Mouse (Mus musculus) CH12.LX (cell line): Measurements from ENCODE around the gene Golga4. TPM values are rescaled to one million over a fixed set of nuclear protein-coding genes. Genes with fewer than 3 reads are reported as not detected.

Source experiments
- DNase-seq: peaks from one replicate; pipeline ENCODE4 v3.0.0-alpha.2; 2013; ENCODE audit errors: extremely low read depth
- H3K27ac ChIP-seq: 2 replicates; pipeline ENCODE4 v1.5.1; 2012; ENCODE audit warnings: low read depth, mild to moderate bottlenecking, control low read depth, moderate library complexity; ENCODE audit not compliant: insufficient read depth
- H3K27me3 ChIP-seq: replicated peaks from 2 replicates; pipeline ENCODE3; 2012; ENCODE audit warnings: inconsistent platforms
- H3K36me3 ChIP-seq, 2 experiments: replicated peaks in 1 of 2; 2 replicates each; pipeline versions ENCODE3 to v1.6.1; 2012; ENCODE audit warnings: inconsistent platforms in 1 of 2, low read length in 1 of 2, mild to moderate bottlenecking in 1 of 2, mixed read lengths in 1 of 2, moderate library complexity in 1 of 2; ENCODE audit not compliant: control insufficient read depth in 1 of 2, insufficient read depth in 1 of 2
- H3K4me1 ChIP-seq, 2 experiments: 2 replicates each; pipeline ENCODE4 v1.6.1; 2012; ENCODE audit warnings: inconsistent platforms in 1 of 2, moderate library complexity in 1 of 2; ENCODE audit not compliant: insufficient read depth in 2 of 2, control insufficient read depth in 1 of 2
- H3K4me2 ChIP-seq: 2 replicates; pipeline ENCODE4 v1.6.1; 2012; ENCODE audit warnings: low read depth, mild to moderate bottlenecking, control low read depth; ENCODE audit not compliant: poor library complexity, insufficient read depth, severe bottlenecking
- H3K4me3 ChIP-seq, 3 experiments: fragments of 150-350 bp in 1 of 3; sonication (generic) in 1 of 3; replicated peaks in 1 of 3; 2 replicates each; pipeline versions ENCODE3 to v1.5.1; 2011 to 2012; ENCODE audit warnings: low read depth in 2 of 3, low read length in 2 of 3, mild to moderate bottlenecking in 2 of 3, moderate library complexity in 2 of 3, control low read depth in 1 of 3, improper control_type of control experiment in 1 of 3, inconsistent platforms in 1 of 3, mixed read lengths in 1 of 3; ENCODE audit not compliant: poor library complexity in 1 of 3
- H3K79me2 ChIP-seq: replicated peaks from 2 replicates; pipeline ENCODE4 v1.6.1; 2012; ENCODE audit warnings: mild to moderate bottlenecking, moderate library complexity; ENCODE audit not compliant: control insufficient read depth, poor library complexity, insufficient read depth, severe bottlenecking; ENCODE audit errors: extremely low read depth
- H3K9ac ChIP-seq: 2 replicates; pipeline ENCODE4 v1.6.1; 2012; ENCODE audit warnings: low read depth, mild to moderate bottlenecking, control low read depth, moderate library complexity; ENCODE audit not compliant: insufficient read depth
- H3K9me3 ChIP-seq: replicated peaks from 2 replicates; pipeline ENCODE3; 2012; ENCODE audit warnings: low read length, inconsistent platforms, mixed read lengths
- BHLHE40 ChIP-seq: IDR thresholded peaks from 2 replicates; pipeline ENCODE4 v1.6.1; 2011; ENCODE audit warnings: mild to moderate bottlenecking, low read depth, low read length, improper control_type of control experiment
- E2F4 ChIP-seq: IDR thresholded peaks from 2 replicates; pipeline ENCODE4 v1.6.1; 2011; ENCODE audit warnings: low read depth, low read length, improper control_type of control experiment; ENCODE audit not compliant: insufficient replicate concordance
- ETS1 ChIP-seq: conservative IDR thresholded peaks from 2 replicates; pipeline ENCODE4 v1.6.1; 2012; ENCODE audit warnings: low read depth, mild to moderate bottlenecking, inconsistent platforms, low read length, improper control_type of control experiment, moderate library complexity
- HCFC1 ChIP-seq: IDR thresholded peaks from 2 replicates; pipeline ENCODE4 v1.6.1; 2012; ENCODE audit warnings: low read depth, mild to moderate bottlenecking, inconsistent platforms, low read length, improper control_type of control experiment
- JUND ChIP-seq: conservative IDR thresholded peaks from 2 replicates; pipeline ENCODE4 v1.6.1; 2011; ENCODE audit warnings: low read depth, low read length, improper control_type of control experiment
- MAX ChIP-seq: IDR thresholded peaks from 2 replicates; pipeline ENCODE4 v1.6.1; 2011; ENCODE audit warnings: low read length, improper control_type of control experiment
- MAZ ChIP-seq: IDR thresholded peaks from 2 replicates; pipeline ENCODE4 v1.6.1; 2012; ENCODE audit warnings: low read depth, mild to moderate bottlenecking, inconsistent platforms, low read length, improper control_type of control experiment, moderate library complexity
- MXI1 ChIP-seq: IDR thresholded peaks from 2 replicates; pipeline ENCODE4 v1.6.1; 2011; ENCODE audit warnings: mild to moderate bottlenecking, low read depth, low read length, improper control_type of control experiment
- MYC ChIP-seq: IDR thresholded peaks from 2 replicates; pipeline ENCODE4 v1.6.1; 2011; ENCODE audit warnings: low read depth, mild to moderate bottlenecking, improper control_type of control experiment, low read length
- NELFE ChIP-seq: IDR thresholded peaks from 2 replicates; pipeline ENCODE4 v1.6.1; 2011; ENCODE audit warnings: low read depth, low read length, improper control_type of control experiment
- PAX5 ChIP-seq: IDR thresholded peaks from 2 replicates; pipeline ENCODE4 v1.6.1; 2012; ENCODE audit warnings: low read length, inconsistent platforms, mixed read lengths
- SIN3A ChIP-seq: IDR thresholded peaks from 2 replicates; pipeline ENCODE4 v1.6.1; 2012; ENCODE audit warnings: low read length, improper control_type of control experiment, inconsistent platforms
- UBTF ChIP-seq: IDR thresholded peaks from 2 replicates; pipeline ENCODE4 v1.6.1; 2012; ENCODE audit warnings: low read depth, mild to moderate bottlenecking, inconsistent platforms, low read length, improper control_type of control experiment, moderate library complexity
- USF2 ChIP-seq: conservative IDR thresholded peaks from 2 replicates; pipeline ENCODE4 v1.6.1; 2011; ENCODE audit warnings: low read depth, low read length, improper control_type of control experiment
- ZKSCAN1 ChIP-seq: IDR thresholded peaks from 2 replicates; pipeline ENCODE4 v1.6.1; 2012; ENCODE audit warnings: low read depth, inconsistent platforms, low read length, improper control_type of control experiment, borderline replicate concordance
- ZMIZ1 ChIP-seq: IDR thresholded peaks from 2 replicates; pipeline ENCODE4 v1.6.1; 2012; ENCODE audit warnings: low read depth, mild to moderate bottlenecking, inconsistent platforms, low read length, improper control_type of control experiment
- dilution Hi-C: fragments of 300-500 bp; cut with MboI; formaldehyde crosslinking; loops from 2 replicates; pipeline ENCODE4 v1.14.3; 2020; ENCODE audit warnings: low sequenced_read_pairs; ENCODE audit not compliant: extremely low pct_unique_long_range_greater_than_20kb, extremely low pct_ligation_motif_present
- in situ Hi-C: fragments of 300-500 bp; cut with MboI; formaldehyde crosslinking; loops from 3 replicates; pipeline ENCODE4 v1.14.3; 2019; ENCODE audit warnings: low sequenced_read_pairs, low pct_ligation_motif_present, low pct_unique_long_range_greater_than_20kb, mixed read lengths
- polyA plus RNA-seq: library from polyadenylated mRNA; unstranded; fragments of >175 nt; gene quantifications from 2 replicates; pipeline ENCODE4 v1.2.1, GENCODE M21; 2012; ENCODE audit warnings: low read depth; ENCODE audit not compliant: insufficient read length
- total RNA-seq, 2 experiments: library from RNA; depleted of rRNA; stranded (reverse); fragments of 300-350 nt in 1 of 2; fragments of >200 nt in 1 of 2; gene quantifications; 2 replicates each; pipeline ENCODE4 v1.2.3; 2012 to 2014

Gene Golga4
- total and polyA plus RNA-seq, 3 experiments = 23.7 to 37.2 (median 33.1) TPM

GRCm38 (mm10) chr9:118541851-118542250 lies 35.8 kb downstream of the Golga4 start:
- Histone ChIP-seq H3K27me3 (no peaks in the 10 kb centered on the region), H3K9ac (no peak overlapping the region), H3K4me1 (no peaks in the 10 kb centered on the region), H3K4me2 (no peak overlapping the region), H3K36me3 (peaks cover 56 to 94% of the 10 kb centered on the region in 2 experiments), H3K4me3 (no peak overlapping the region), H3K9me3 (no peaks in the 10 kb centered on the region), H3K27ac (no peak overlapping the region), H3K79me2 (no peaks in the 10 kb centered on the region)
- dilution Hi-C loops = no loop called here
- in situ Hi-C loops = no loop called here
- no peak for DNase-seq
- no peak for TF ChIP-seq E2F4
- TF ChIP-seq MAX = no peak
- no peak for TF ChIP-seq NELFE
- no peak for TF ChIP-seq HCFC1
- no peak for TF ChIP-seq SIN3A
- TF ChIP-seq MAZ = no peak
- no peak for TF ChIP-seq JUND
- no peak for TF ChIP-seq UBTF
- no peak for TF ChIP-seq ZKSCAN1

GRCm38 (mm10) chr9:118545146-118545545 lies 39.1 kb downstream of the Golga4 start:
- no peak for DNase-seq
- Histone ChIP-seq H3K9ac (no peak overlapping the region), H3K27ac (no peak overlapping the region), H3K27me3 (no peaks in the 10 kb centered on the region), H3K36me3 (peaks cover 49 to 90% of the 10 kb centered on the region in 2 experiments), H3K9me3 (no peaks in the 10 kb centered on the region), H3K4me2 (no peak overlapping the region), H3K4me3 (no peak overlapping the region), H3K79me2 (no peaks in the 10 kb centered on the region), H3K4me1 (no peaks in the 10 kb centered on the region)
- dilution Hi-C loops (no loop called here), in situ Hi-C loops (no loop called here)
- TF ChIP-seq MYC (no peak), SIN3A (no peak), UBTF (no peak)

- no peak overlapping the region for H3K4me3 ChIP-seq
- in situ Hi-C loops (no loop called here), dilution Hi-C loops (no loop called here)
- TF ChIP-seq ETS1 = no peak
- TF ChIP-seq USF2 = no peak
- TF ChIP-seq BHLHE40 = no peak
- no peak for TF ChIP-seq ZKSCAN1
- TF ChIP-seq PAX5 = no peak
- no peak for TF ChIP-seq MXI1
- TF ChIP-seq ZMIZ1 = no peak
- no peak for TF ChIP-seq HCFC1
- H3K9ac ChIP-seq = no peak overlapping the region
- no peaks in the 10 kb centered on the region for H3K79me2 ChIP-seq
- no peak for DNase-seq
- no peaks in the 10 kb centered on the region for H3K9me3 ChIP-seq
- H3K27me3 ChIP-seq = no peaks in the 10 kb centered on the region
- peaks cover 50 to 89% of the 10 kb centered on the region in 2 experiments for H3K36me3 ChIP-seq
- H3K4me1 ChIP-seq = no peaks in the 10 kb centered on the region
- H3K27ac ChIP-seq = no peak overlapping the region
- no peak overlapping the region for H3K4me2 ChIP-seq
Observed at GRCm38 (mm10) chr9:118548651-118549050, 42.6 kb downstream of the Golga4 start.
